Mouse (Mus musculus) hindbrain, embryonic 16.5 days (tissue): ENCODE measurements around the gene Scgb1b27. TPM values are rescaled to one million over a fixed set of nuclear protein-coding genes. Genes with fewer than 3 reads are reported as not detected.

Experiments used
- polyA plus RNA-seq: library from polyadenylated mRNA; unstranded; fragments of >200 nt; fragmentation: Nextera tagmentation; extraction: Ambion mirVana; gene quantifications from 2 replicates; pipeline ENCODE4 v1.2.1, GENCODE M21; 2015

Scgb1b27 gene
- polyA plus RNA-seq, 1 experiment from 2014 or later: not detected

Other genes starting within 250 kb of the Scgb1b27 start
- not detected in 2 replicates for gene Scgb2b26, start 76.4 kb upstream of the Scgb1b27 start, polyA plus RNA-seq
- not detected in 2 replicates for gene Scgb2b27, start 7.5 kb upstream of the Scgb1b27 start, polyA plus RNA-seq
- not detected in 2 replicates for gene Scgb1b30, start 73.9 kb downstream of the Scgb1b27 start, polyA plus RNA-seq
- gene Wtip, start 111.8 kb downstream of the Scgb1b27 start, polyA plus RNA-seq: 3.8 and 4.1 TPM in 2 replicates
- gene Uba2, start 148.1 kb downstream of the Scgb1b27 start, polyA plus RNA-seq: 145 and 159 TPM in 2 replicates
- 76.2 and 87.3 TPM in 2 replicates for gene Pdcd2l, start 175.2 kb downstream of the Scgb1b27 start, polyA plus RNA-seq
- 355 and 401 TPM in 2 replicates for gene Gpi1, start 208.9 kb downstream of the Scgb1b27 start, polyA plus RNA-seq
- 0.71 TPM in 1 of 2 replicates, not detected in the other for gene Gm6096, start 229.6 kb downstream of the Scgb1b27 start, polyA plus RNA-seq